Mouse (Mus musculus): ENCODE measurements at regions not wholly inside any gene's neighbourhood (a gene's known extent, or its start where the extent isn't known, plus 50 kb on each side); places are given as distances from the start of the nearest gene placed in this dataset.

GRCm38 (mm10) chr17:47976061-47976998 lies 51.9 kb upstream of the Foxp4 start:
- TF ChIP-seq POLR2AphosphoS5 (IDR thresholded peaks at IDR 0.05; ENCODE audit: borderline replicate concordance, low read depth, low read length) = no peak
- TF ChIP-seq TCF12 (IDR thresholded peaks at IDR 0.05; ENCODE audit: low read depth, low read length) = no peak
- no peak for TF ChIP-seq EP300 (IDR thresholded peaks at IDR 0.05; ENCODE audit: low read depth in 1 of 2, low read length in 2 of 2)
- no peak for TF ChIP-seq MAZ (IDR thresholded peaks at IDR 0.05; ENCODE audit: low read depth, low read length)
- TF ChIP-seq HCFC1 (IDR thresholded peaks at IDR 0.05; ENCODE audit: low read depth, low read length) = no peak
- TF ChIP-seq NRF1 (IDR thresholded peaks at IDR 0.05; ENCODE audit: insufficient read depth, low read depth, low read length, poor library complexity, severe bottlenecking) = peak; percentile 71
- TF ChIP-seq KAT2A (conservative IDR thresholded peaks at IDR 0.05; ENCODE audit: low read depth, low read length) = no peak
- TF ChIP-seq TBP (IDR thresholded peaks at IDR 0.05; ENCODE audit: low read depth, low read length) = no peak
- H3K4me1 ChIP-seq (ENCODE audit: control insufficient read depth in 1 of 2, insufficient read depth in 2 of 2, low read length in 2 of 2) = peaks cover 0 to 3% of the 10 kb centered on the region in 2 experiments; a peak in 1 of 4 replicates
- H3K4me3 ChIP-seq (ENCODE audit: control insufficient read depth in 1 of 2, insufficient read depth in 1 of 2, low read depth in 2 of 2, low read length in 2 of 2) = peak overlapping the region; percentile 18 to 37; a peak in 3 of 4 replicates
- no peak overlapping the region for H3K9ac ChIP-seq (ENCODE audit: control insufficient read depth, low read depth, low read length, poor library complexity, severe bottlenecking)
- H3K9me3 ChIP-seq (replicated peaks; ENCODE audit: insufficient read depth, low read length) = no peaks in the 10 kb centered on the region
- no peaks in the 10 kb centered on the region for H3K79me2 ChIP-seq (ENCODE audit: control insufficient read depth, insufficient read depth, low read length, poor library complexity)
- peaks cover 0 to 1% of the 10 kb centered on the region in 2 experiments; a peak in 1 of 4 replicates for H3K27me3 ChIP-seq (ENCODE audit: control insufficient read depth in 1 of 2, insufficient read depth in 2 of 2, low read length in 2 of 2)
- H3K36me3 ChIP-seq (ENCODE audit: control insufficient read depth in 1 of 2, insufficient read depth in 2 of 2, low read length in 2 of 2) = peaks cover 0 to 3% of the 10 kb centered on the region in 2 experiments; a peak in 2 of 4 replicates
- peak; percentile 44 for DNase-seq (ENCODE audit: low read depth, low spot score)
- no peak overlapping the region for H3K27ac ChIP-seq (ENCODE audit: control insufficient read depth, low read depth, low read length)

GRCm38 (mm10) chr17:47975281-47976060 lies 51.0 kb upstream of the Foxp4 start:
- H3K27me3 ChIP-seq (ENCODE audit: control insufficient read depth in 1 of 2, insufficient read depth in 2 of 2, low read length in 2 of 2) = peaks cover 0 to 1% of the 10 kb centered on the region in 2 experiments; a peak in 1 of 4 replicates
- H3K9me3 ChIP-seq (replicated peaks; ENCODE audit: insufficient read depth, low read length) = no peaks in the 10 kb centered on the region
- no peak for DNase-seq (ENCODE audit: low read depth, low spot score)
- peak overlapping the region; percentile 18 to 37; a peak in 2 of 4 replicates for H3K4me3 ChIP-seq (ENCODE audit: control insufficient read depth in 1 of 2, insufficient read depth in 1 of 2, low read depth in 2 of 2, low read length in 2 of 2)
- TF ChIP-seq ETS1 (IDR thresholded peaks at IDR 0.05; ENCODE audit: low read depth, low read length) (no peak), RCOR1 (IDR thresholded peaks at IDR 0.05; ENCODE audit: low read depth, low read length) (no peak), ZNF384 (IDR thresholded peaks at IDR 0.05; ENCODE audit: low read depth, low read length) (0 out of 2 replicates have a peak, but pooled peaks have one; percentile 22), POLR2A (IDR thresholded peaks at IDR 0.05; ENCODE audit: control insufficient read depth in 1 of 2, insufficient read depth in 1 of 2, low read depth in 1 of 2, low read length in 2 of 2, poor library complexity in 1 of 2) (no peak), GATA1 (IDR thresholded peaks at IDR 0.05; ENCODE audit: low read depth, low read length) (no peak), CHD1 (IDR thresholded peaks at IDR 0.05; ENCODE audit: low read depth, low read length) (no peak)
- H3K4me1 ChIP-seq (ENCODE audit: control insufficient read depth in 1 of 2, insufficient read depth in 2 of 2, low read length in 2 of 2) = no peaks in the 10 kb centered on the region
- no peak overlapping the region for H3K9ac ChIP-seq (ENCODE audit: control insufficient read depth, low read depth, low read length, poor library complexity, severe bottlenecking)
- H3K27ac ChIP-seq (ENCODE audit: control insufficient read depth, low read depth, low read length) = no peak overlapping the region
- no peaks in the 10 kb centered on the region for H3K79me2 ChIP-seq (ENCODE audit: control insufficient read depth, insufficient read depth, low read length, poor library complexity)
- H3K36me3 ChIP-seq (ENCODE audit: control insufficient read depth in 1 of 2, insufficient read depth in 2 of 2, low read length in 2 of 2) = no peaks in the 10 kb centered on the region
